Mouse (Mus musculus): ENCODE measurements around the gene Olfr328.
"Not testable (repeated sequence)": the region's sequence is repeated elsewhere in the genome, so short reads cannot be mapped to it uniquely, and the experiment has no call there.

- not testable (repeated sequence) for TF ChIP-seq CTCF (IDR thresholded peaks at IDR 0.05; ENCODE audit: low read depth, low read length); POLR2A (IDR thresholded peaks at IDR 0.05; ENCODE audit: borderline replicate concordance, low read depth, low read length)
Observed at GRCm38 (mm10) chr11:58534736-58535135, 20.7 kb downstream of the Olfr328 start, which contains the start of gene Olfr330.
